Mouse (Mus musculus) left cerebral cortex, adult 18-20 months (tissue): ENCODE measurements around the gene Dennd2d. TPM values are rescaled to one million over a fixed set of nuclear protein-coding genes. Genes with fewer than 3 reads are reported as not detected.

Source experiments
- DNase-seq, 2 experiments: peaks; one replicate each; pipeline ENCODE4 v3.0.0; 2021 to 2022; ENCODE audit warnings: low spot score in 2 of 2, mixed read lengths in 1 of 2
- total RNA-seq, 2 experiments: library from RNA; stranded (reverse); gene quantifications; 2 replicates each; pipeline ENCODE4 v1.2.3; 2021

Gene Dennd2d
- total RNA-seq, 2 experiments from 2014 or later = 0.30 to 0.70 TPM

DNA sequence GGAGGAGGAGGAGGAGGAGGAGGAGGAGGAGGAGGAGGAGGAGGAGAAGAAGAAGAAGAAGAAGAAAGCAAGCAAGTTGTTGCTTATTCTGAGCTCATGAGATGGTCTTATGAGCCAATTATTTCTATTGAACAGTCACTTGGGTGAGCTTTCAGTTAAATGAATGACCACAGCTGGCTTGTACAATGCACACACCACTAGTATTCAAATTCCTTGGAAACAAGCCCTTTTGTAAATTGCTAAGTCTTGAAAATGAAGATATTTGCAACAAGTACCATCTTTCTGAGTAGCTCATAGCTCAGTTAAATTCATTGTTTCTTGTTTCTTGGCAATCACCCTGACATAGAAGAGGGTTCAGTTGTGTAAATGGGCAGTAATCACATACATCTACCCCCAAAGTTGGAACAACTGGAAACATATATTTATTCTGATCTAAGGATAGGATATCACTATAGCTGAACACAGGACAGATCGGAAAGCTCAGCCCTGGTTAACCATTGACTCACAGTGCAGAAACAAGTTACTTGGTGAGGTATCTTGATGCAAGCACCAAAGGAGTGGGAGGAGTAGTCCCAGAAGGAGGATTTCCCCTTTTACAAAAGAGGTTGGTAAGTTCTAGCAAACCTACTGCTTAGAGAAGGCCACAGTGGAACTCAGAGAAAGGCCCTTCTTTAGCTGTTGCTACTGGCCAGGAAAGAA, 13.3 kb downstream of the Dennd2d start:
- no peak for DNase-seq

DNA sequence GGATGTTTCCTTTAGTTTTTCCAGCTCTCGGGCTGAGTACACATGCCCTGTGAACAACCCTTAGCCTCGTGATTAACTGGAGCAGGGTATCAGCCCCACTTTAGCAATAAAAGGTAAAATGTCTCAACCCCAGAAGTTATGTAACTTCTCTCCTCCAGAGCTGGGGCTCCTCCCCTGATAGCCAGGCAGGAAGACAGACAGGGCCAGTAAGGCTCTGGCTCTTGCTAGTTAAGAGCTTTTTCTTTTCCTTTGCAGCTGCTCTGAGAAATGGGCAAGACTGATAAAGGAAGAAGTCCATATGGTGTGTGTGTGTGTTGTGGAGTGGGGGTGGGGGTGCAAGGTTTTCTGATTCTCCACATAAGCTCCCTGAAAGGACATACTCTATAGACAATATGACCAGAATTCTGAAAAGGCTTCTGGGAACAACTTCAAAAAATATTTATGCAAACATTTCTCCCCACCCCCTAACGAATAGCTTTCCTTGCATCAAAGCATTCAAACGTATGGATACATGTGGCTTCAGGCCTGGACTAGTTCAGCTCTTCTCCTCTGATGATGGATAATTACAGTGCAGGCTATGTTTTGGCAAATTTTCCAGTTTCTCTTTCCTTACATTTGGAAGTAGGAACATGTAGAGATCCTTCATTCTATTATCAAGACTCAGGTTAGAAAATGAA, 14.0 kb downstream of the Dennd2d start:
- DNase-seq = peak in 1 of 2 experiments; percentile 30

DNA sequence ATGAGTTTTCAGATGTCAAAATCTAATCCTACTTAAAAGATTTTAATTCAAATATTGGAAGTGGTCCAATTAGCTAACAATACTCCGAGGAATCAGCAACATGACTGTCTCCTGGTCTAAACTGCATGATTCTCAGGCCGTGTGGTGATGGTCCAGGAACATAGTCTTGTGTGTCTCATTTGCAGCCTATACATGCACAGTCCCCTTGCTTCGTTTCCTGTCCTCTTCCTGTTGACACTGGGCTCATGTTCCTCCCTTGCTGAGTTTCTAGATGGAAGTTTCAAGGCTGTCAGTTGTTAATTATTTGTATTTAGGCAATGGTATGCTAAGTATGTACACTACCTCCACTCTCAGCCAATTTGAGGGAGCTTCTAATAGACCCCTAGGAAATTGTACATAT, 14.8 kb downstream of the Dennd2d start:
- DNase-seq = no peak

DNA sequence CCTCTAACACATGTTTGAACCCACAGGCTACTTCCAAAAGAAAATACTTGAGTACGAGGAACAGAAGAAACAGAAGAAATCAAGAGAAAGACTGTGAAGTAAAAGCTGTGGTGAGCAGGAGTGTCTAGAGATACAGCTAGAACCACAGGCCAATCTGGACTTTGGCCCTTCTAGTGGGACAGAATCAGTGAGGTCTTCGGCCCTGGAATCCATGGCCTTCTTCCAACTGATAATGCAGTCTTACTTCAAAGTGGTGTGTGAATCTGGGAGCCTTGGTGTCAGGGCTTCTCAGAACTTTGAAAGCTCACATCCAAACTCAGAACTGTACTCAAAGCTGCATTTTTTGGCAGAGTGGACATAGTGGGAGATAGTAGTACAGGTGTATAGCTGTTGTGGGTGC, 18.3 kb downstream of the Dennd2d start:
- no peak for DNase-seq

DNA sequence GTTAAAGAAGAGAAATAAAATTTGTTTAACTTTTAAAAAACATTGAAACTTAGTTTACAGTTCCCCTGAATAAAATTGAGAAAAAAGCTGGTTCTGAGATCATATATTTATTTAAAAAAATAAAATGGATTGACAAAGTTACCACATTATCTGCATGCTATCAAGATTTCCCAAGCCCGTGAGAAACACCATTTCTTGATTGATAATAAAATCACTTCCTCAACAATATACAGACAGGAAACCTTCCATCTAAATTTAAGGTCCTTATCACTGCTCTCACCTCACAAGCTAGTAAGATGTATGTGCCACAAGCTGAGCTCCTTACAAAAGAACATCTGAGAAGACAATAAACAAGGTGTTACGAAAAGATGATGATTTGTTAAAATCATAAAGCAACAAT, 20.7 kb downstream of the Dennd2d start:
- DNase-seq = no peak

DNA sequence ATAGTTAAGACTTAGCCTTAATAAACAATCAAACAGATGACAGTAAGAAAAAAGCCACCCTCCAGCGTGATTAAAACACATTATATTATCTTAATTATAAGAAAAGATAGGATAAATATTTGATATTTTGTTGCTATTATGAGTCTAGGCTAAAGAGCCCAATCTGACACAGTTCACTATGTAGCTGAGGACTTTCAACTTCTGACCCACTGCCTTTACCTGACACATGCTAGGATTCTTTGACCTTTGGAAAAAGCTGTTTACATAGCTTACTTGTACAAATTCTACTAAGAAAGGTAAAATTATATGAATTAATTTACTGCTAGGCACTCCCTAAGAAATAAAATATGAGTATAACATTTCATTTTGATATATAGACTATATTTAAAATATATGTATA, 28.5 kb downstream of the Dennd2d start:
- DNase-seq = no peak

DNA sequence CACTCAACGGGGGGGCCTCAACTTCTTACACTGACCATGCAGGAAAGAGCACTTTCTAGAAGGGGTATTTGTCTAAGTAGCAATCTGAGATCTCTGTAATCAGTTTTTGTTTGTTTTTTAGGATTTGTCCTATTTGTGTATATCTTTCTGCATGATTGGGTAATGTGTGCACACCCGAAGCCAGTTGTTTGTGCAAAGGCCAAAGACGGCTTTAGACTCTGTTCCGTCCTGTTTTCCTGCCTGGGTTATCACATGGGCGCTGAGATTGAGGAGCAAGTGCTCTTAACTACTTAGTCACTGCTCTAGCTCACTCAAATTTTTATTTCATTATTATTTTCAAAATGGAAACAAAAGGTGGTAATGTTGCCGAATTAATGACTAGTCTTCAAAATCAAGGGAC, 32.8 kb downstream of the Dennd2d start:
- no peak for DNase-seq

DNA sequence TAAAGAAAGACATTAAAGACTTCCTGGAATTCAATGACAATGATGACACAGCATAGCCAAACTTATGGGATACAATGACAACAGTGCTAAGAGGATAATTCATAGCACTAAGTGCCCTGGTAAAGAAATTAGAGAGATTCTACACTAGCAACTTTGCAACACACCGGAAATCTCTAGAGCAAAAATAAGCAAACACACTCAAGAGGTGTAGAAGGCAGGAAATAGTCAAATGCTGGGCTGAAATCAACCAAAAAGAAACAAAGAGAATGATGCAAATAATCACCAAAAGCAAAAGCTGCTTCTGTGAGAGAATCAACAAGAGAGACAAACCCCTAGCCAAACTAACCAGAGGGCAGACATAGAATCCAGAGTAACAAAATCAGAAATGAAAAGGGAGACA, 40.5 kb downstream of the Dennd2d start:
- no peak for DNase-seq

DNA sequence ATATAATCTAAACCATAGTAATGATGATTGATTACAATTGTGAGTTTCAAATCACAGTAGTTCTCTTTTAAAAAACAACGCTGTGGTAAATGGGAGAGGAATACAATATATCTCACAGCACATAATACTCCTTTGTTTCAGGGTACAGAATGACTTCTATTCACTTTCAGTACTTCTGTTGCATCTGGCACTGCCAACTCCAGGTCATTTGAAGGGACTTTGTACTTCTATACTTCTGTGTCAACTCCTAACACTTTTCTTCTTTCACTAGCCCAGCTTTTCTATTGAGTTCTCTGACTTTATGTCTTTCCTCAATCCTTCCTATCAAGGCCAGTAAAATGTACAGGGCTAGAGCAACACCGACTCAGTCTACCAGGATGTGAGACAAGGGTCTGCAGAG, 44.2 kb downstream of the Dennd2d start:
- no peak for DNase-seq

DNA sequence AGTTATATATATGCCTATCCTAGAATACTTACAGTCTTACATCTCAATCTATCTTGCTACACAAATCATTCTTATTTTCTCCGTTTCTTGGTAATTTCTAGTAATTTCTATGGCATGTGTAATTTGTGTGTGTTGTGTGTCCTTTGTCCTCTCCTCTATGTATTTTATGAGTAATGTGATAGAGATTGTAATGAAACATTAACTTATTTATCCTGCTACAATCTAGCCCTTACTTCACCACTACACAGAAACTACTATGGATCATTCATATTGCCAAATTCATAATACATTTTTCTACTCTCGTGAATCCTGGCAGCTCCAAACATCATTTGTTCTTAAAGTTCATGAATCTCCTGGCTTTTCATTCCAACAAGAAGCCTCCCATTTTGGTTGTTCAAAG, 45.8 kb downstream of the Dennd2d start:
- no peak for DNase-seq

DNA sequence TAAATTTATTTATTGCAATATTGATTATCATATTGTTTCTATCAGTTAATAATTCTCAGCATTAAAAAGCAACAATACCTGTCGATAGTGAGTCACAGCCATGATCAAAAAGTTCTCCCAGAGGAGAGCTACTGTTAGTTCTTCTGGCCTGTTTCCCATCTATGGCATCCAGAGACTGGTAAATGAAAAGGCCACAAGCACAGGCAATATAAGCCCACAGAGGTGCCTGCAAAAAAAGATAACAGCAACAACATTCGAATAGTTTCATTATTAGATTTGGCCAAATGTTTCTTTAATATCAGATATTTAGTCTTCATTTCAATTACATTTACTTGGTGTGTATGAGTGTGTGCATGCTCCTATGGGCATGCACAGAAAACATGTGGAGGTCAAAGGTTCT, 51.1 kb downstream of the Dennd2d start:
- no peak for DNase-seq

DNA sequence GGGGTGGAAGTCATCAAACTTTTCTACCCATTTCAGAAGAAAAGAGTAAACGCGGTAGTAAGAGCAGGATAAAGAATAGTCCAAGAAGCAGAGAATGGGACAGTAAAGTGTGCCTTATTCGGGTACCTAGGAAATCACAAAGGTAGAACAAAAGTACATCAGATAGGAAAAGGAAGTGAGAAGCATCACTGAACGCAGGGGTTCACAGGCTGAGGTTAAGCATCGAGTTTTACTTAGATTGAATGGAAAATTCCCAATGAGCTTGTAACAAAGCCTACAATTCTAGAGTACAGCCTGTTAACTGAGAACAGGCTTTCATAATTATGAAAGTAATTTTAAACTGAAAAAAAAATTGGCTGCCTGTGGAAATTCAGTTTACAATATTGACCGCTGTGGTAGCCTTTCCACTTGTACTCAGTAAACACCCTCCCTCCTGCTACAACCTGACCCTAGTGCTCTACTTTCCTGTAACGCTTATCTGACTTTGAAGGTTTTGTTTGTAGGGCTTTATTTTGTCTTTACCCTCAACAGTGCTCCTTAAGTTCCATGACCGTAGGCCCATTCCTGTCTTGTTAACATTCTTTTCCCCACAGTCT, 62.6 kb downstream of the Dennd2d start:
- DNase-seq = no peak

DNA sequence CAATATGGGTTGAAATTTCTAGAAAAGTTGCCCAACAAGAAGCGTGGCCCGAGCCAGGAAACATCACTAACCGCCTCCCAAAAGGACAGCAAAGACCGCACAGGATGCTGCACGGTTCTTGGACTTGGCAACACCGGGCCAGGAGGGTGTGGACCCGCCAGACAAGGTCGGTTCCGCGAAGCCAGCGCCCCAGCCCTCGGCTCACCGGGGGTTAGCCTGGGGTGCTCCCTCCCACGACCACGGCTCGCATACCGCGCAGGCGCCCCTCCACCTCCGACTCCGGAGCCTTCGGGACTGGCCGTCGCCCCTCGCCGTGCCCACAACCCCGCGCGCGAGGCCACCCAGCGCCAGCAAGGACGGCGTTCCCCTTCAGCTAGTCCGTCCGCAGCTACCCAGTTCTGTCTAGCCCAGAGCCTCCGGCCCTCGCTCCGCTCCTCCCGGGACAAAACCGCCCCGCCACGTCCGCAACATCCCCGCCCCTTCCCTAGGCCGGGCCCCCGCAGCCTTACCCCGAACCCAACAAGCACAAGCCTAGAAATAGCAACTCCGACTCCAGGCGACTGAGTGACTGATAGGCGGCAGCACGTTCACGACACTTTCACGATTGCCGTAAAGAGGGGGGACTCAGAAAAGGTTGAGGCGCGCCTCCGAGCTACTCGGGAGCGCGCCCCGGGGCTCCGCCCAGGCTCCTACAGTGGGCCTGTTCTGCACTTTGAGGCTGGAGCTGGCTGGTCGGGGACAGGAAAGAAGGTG, 65.1 kb downstream of the Dennd2d start, which contains the start of the genes Dram2 and Cept1:
Gene Dram2 (plus strand): TSS at position 628 of the 753 bp plus-strand sequence.
Gene Cept1 (minus strand): TSS at position 632 of the 753 bp plus-strand sequence.
- DNase-seq = peak; percentile 87 to 91

DNA sequence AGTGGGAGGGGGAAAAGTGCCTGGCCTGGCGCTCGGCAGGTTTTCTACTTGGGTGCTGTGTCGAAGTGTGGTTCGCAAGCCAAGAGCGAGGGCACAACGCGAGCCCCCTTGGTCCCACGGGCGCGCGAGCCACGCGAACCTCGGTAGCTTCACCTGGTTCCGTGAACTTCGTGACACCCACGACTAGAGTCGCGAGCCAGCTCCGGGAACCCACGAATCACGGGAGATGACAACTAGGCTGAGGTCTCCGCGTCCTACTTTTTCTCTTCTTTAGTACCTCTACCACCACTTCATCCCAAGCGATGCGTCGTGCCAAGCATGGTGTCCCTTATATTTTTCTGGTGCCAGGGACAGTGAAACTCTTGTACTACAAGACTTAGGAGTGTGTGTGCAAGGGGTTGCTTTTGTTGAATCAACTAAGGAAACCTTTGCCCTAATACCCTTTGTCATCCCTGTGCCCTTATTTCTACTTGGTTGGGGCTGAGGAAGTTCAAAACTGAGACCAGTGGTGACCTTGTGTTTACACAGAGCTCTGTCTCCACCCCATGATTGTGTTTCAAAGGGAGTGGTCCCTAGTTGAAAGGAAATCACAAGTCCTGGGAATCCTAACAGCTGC, 65.8 kb downstream of the Dennd2d start:
- no peak for DNase-seq

DNA sequence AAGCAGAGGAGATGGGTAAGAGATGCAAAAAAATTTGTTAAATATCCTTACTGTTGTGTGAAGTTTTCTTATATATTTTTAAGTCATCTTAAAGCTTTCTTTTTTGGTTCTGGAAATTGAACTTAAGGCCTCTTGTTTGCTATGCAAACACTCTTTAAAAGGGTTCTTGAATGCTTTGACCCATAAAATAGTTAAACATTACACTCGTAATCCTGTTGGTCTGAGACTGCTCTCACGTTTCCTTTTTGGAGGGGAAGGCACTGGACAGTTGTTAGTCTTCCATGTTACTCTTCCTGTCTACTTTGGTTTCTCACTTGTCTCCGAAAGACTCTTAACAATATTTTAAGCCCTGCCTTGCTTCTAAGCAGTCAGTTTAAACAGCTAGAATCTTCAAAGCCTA, 66.8 kb downstream of the Dennd2d start:
- DNase-seq = no peak

Other genes starting within 250 kb of the Dennd2d start
- gene Chil6, start 76.2 kb upstream of the Dennd2d start, total RNA-seq = not detected
- 10 to 100 TPM; 30.2 to 34.8 TPM for gene Dram2, start 65.4 kb downstream of the Dennd2d start, total RNA-seq
- gene Cept1, start 65.4 kb downstream of the Dennd2d start, total RNA-seq = 10 to 100 TPM; 49.7 to 52.1 TPM
- 10 to 100 TPM; 22.6 to 25.7 TPM for gene Lrif1, start 202.6 kb downstream of the Dennd2d start, total RNA-seq